Mouse (Mus musculus): Measurements from ENCODE around the gene Usp12. TPM values are rescaled to one million over a fixed set of nuclear protein-coding genes. Genes with fewer than 3 reads are reported as not detected.

Usp12 gene
- polyA plus RNA-seq, 1 experiment from 2014 or later, result 11.1 TPM

GRCm38 (mm10) chr5:146691745-146692144, 103.1 kb downstream of the Usp12 start:
- Histone ChIP-seq H3K9ac (ENCODE audit: low read depth, low read length) (no peak overlapping the region; the same call in 1 of the 2 replicates), H3K9me3 (ENCODE audit: control insufficient read depth, low read length) (no peaks in the 10 kb centered on the region), H3K4me2 (no peak overlapping the region), H3K27ac (ENCODE audit: low read depth, low read length) (peak overlapping the region; percentile 89; the same call in 1 of the 2 replicates), H3K4me1 (replicated peaks; ENCODE audit: control insufficient read depth, insufficient read depth, low read length) (peaks cover 24% of the 10 kb centered on the region), H3K36me3 (ENCODE audit: control insufficient read depth, insufficient read depth, low read length) (no peaks in the 10 kb centered on the region), H3K4me3 (ENCODE audit: low read depth, low read length) (no peak overlapping the region), H3K27me3 (replicated peaks; ENCODE audit: control insufficient read depth, insufficient read depth, low read length) (no peaks in the 10 kb centered on the region)
- peak; percentile 42 for ATAC-seq (replicated peaks; ENCODE audit: low FRiP score)
- 50% methylated on average over 8 of the region's 8 CpGs for WGBS
- no peak for DNase-seq (ENCODE audit: low spot score)

GRCm38 (mm10) chr5:146687541-146688313, 107.1 kb downstream of the Usp12 start:
- Histone ChIP-seq H3K4me1 (replicated peaks; ENCODE audit: control insufficient read depth, insufficient read depth, low read length) (peaks cover 22% of the 10 kb centered on the region), H3K4me3 (ENCODE audit: low read depth, low read length) (no peak overlapping the region), H3K4me2 (peak overlapping the region; percentile 33), H3K27ac (ENCODE audit: low read depth, low read length) (peak overlapping the region; percentile 58), H3K36me3 (ENCODE audit: control insufficient read depth, insufficient read depth, low read length) (no peaks in the 10 kb centered on the region), H3K9me3 (ENCODE audit: control insufficient read depth, low read length) (no peaks in the 10 kb centered on the region), H3K9ac (ENCODE audit: low read depth, low read length) (no peak overlapping the region), H3K27me3 (replicated peaks; ENCODE audit: control insufficient read depth, insufficient read depth, low read length) (no peaks in the 10 kb centered on the region)
- 56% methylated on average over 17 of the region's 17 CpGs for WGBS
- DNase-seq (ENCODE audit: low spot score), result no peak
- ATAC-seq (replicated peaks; ENCODE audit: low FRiP score), result peak; percentile 57

- H3K4me3 ChIP-seq (ENCODE audit: low read depth, low read length), result no peak overlapping the region
- no peak for ATAC-seq (replicated peaks; ENCODE audit: low FRiP score)
- peaks cover 14% of the 10 kb centered on the region for H3K4me1 ChIP-seq (replicated peaks; ENCODE audit: control insufficient read depth, insufficient read depth, low read length)
- H3K9me3 ChIP-seq (ENCODE audit: control insufficient read depth, low read length), result no peaks in the 10 kb centered on the region
- no peaks in the 10 kb centered on the region for H3K36me3 ChIP-seq (ENCODE audit: control insufficient read depth, insufficient read depth, low read length)
- peak overlapping the region; percentile 18 for H3K4me2 ChIP-seq
- WGBS, result 77% methylated on average over 12 of the region's 12 CpGs
- no peak for DNase-seq (ENCODE audit: low spot score)
- H3K27ac ChIP-seq (ENCODE audit: low read depth, low read length), result peak overlapping the region; percentile 58; the same call in 1 of the 2 replicates
- no peaks in the 10 kb centered on the region for H3K27me3 ChIP-seq (replicated peaks; ENCODE audit: control insufficient read depth, insufficient read depth, low read length)
- no peak overlapping the region for H3K9ac ChIP-seq (ENCODE audit: low read depth, low read length)
These were observed 107.9 kb downstream of the Usp12 start for GRCm38 (mm10) chr5:146686954-146687353.

Other genes starting within 250 kb of the Usp12 start
- gene Gm3415, start 238.9 kb downstream of the Usp12 start, polyA plus RNA-seq (2014; fragmentation: Nextera tagmentation; extraction: Ambion mirVana), result not detected in 2 replicates
- gene Gpr12, start 209.8 kb downstream of the Usp12 start, polyA plus RNA-seq (2014; fragmentation: Nextera tagmentation; extraction: Ambion mirVana), result 0.37 and 0.43 TPM in 2 replicates
- gene Rpl21, start 37.9 kb upstream of the Usp12 start, polyA plus RNA-seq (2014; fragmentation: Nextera tagmentation; extraction: Ambion mirVana), result 719 and 772 TPM in 2 replicates
- gene Rasl11a, start 50.1 kb upstream of the Usp12 start, polyA plus RNA-seq (2014; fragmentation: Nextera tagmentation; extraction: Ambion mirVana), result 4.3 and 4.9 TPM in 2 replicates
- gene Gtf3a, start 153.7 kb upstream of the Usp12 start, polyA plus RNA-seq (2014; fragmentation: Nextera tagmentation; extraction: Ambion mirVana), result 152 and 158 TPM in 2 replicates
- gene Mtif3, start 168.8 kb upstream of the Usp12 start, polyA plus RNA-seq (2014; fragmentation: Nextera tagmentation; extraction: Ambion mirVana), result 23.2 and 25.0 TPM in 2 replicates